Mouse (Mus musculus) kidney, postnatal 36 days (tissue): ENCODE data around the gene Rmdn3.

Experiments used
- DNase-seq, 2 experiments: peaks; one replicate each; pipeline ENCODE4 v3.0.0; 2021 to 2022; ENCODE audit warnings: mixed read lengths in 2 of 2

Gene Rmdn3

DNA sequence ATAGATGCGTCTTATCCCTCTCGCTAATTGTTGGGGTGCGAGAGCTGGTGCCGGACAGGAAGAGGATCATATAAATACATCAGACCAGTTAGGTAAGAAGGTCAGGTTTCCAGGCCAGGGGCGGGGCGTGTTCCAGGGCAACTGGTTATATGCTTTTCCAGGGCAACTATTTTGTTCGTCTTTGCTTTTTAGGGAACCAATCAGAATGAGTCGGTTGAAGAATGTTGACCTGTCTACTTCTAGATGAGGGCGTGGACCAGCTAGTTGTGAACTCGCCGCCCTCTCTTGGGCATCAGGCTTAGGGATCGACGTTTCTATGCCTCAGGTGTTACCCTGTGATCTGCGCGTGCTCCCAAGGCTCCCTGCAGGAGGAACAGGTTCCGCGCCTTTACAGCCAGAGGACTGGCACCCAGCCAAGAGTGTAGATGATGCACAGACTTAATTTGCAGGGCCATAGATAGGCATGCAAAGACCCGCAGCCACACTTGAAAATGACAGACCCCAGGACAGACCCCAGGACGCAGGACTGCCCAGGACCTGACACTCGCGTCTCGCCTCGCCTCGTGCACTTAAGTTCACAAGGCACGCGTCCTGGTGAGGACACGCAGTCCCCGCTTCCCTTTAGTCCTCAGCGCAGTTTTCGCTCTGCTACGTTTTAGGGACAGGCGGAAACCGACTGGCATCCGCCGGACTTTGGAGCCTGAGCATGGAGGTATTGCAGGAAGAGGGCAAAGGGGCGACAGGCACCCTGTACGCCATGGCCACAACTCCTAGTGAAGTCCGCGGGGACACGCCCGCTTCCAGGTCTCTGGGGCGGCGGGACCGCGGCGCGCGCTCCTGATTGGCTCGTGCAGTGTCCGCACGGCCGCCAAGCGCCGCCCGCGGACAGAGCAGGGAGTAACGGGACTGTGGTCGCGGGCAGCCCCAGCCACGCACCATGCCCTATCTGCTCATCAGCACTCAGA is 10.3 kb upstream of the Rmdn3 start, which contains the start of gene Gchfr:
Gchfr (plus strand) TSS at position 873 of the 965 bp plus-strand sequence.
- DNase-seq: peak; percentile 87 to 89

DNA sequence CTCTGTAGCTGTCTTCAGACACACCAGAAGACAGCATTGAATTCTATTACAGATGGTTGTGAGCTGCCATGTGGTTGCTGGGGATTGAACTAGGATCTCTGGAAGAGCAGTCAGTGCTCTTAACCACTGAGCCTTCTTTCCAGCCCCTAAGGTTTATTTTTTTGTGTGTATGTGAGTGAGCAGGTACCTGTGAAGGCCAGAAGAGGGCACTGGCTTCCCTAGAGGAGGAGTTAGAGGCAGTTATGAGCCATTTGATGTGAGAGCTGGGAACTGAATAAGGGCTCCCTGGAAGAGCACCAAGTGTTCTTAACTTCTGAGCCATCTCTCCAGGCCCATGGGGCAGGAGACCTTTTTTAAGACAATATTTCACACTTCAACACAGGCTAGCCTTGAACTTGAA is 8.6 kb upstream of the Rmdn3 start:
- DNase-seq: no peak

DNA sequence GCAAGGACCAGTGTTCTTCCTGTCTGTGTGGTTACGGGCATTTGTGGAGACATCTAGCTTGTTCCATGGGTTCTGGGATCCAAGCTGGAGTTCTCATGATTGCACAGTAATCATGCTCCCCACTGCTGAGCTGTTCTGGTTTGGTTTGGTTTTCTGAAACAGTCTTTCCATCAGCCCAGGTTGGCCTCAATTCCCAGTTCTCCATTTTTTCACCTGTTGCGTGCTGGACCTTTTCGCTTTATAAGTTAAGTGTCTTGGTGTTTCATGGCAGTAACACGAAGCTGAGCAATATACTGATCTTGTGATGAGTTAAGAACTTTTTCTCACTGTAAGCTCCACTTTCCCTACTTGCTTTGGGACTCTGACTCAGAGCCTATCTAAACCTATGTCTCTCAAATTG is 7.2 kb upstream of the Rmdn3 start:
- DNase-seq: no peak

DNA sequence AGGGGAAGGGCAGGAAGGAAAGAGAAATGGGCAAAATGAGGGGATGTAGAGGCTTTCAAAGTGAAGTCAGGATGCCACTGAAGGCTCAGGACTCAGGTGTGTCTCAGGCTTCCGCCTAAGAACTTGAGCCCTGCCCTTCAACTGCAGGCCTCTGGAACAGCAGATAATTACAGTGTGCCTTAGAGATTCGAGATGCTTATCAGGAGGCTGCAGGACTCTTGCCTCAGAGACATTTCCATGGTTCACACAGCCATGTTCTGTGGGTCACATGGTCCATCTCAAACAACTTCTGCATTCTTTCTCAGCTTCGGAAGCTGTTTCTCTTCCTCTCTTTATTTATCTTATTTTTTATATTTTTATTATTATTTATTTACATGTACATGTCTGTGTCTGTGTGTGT is 6.3 kb upstream of the Rmdn3 start:
- DNase-seq: no peak

DNA sequence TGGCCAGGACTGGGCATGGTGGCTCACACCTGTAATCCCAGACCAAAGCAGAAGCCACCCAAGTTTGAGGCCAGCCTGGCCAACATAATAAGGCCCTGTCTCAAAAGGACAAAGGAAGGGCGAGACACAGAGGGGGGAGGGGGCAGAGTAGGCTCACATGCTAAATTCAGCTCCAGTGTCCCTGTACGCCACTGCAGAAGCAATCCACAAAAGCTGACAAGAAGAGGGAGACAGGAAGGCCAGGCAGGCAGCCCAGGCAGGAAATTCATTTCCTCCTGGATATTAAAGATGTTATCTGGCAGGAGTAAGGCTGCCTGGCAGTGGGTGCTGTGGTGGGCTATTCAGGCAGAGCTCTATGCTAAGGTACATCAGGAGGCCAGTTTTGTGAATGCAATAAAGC is 4.4 kb upstream of the Rmdn3 start:
- peak; percentile 63 to 79 for DNase-seq

DNA sequence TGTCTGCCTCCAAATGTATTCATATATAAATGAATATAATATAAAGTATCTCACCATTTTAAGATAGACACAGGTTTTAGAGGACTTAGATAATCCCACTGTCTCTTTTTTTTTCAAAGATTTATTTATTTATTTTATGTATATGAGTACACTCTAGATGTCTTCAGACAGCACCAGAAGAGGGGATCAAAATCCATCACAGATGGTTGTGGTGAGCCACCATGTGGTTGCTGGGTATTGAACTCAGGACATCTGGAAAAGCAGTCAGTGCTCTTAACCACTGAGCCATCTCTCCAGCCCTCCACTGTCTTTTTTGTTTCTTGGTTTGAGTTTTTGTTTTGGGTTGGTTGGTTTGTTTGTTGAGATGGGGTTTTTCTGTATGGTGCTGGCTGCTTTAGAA is 1.0 kb upstream of the Rmdn3 start:
- DNase-seq: no peak

DNA sequence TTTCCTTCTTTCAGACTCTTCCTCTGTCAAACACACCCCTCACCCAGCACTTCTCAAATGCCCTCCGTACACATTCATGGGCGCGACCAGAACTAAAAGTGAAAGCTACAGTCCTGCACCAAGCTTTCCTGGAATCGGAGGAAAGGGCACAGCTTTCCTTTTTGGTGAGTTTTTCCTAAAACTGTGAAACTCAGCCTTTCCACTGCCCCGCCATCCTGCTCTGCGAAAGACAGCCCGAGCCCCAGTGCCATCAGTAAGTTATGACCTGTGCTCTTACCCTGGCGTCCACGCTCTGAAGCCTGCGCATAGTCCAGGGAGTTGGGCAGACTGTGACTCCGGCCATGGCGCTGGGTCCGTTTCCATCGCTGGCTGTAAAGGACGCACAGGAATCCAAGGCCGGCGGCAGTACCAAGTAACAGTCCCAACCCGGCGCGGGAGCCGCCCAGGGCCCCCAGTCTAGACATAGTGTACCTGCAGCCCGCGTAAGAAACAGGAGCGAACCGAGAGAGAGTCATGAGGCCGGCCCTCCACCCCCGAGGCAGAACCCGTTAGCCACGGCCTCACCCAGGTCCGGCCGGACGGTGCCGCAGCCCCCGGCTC is 653 bp downstream of the Rmdn3 start:
- DNase-seq: peak in 1 of 2 experiments; percentile 62

DNA sequence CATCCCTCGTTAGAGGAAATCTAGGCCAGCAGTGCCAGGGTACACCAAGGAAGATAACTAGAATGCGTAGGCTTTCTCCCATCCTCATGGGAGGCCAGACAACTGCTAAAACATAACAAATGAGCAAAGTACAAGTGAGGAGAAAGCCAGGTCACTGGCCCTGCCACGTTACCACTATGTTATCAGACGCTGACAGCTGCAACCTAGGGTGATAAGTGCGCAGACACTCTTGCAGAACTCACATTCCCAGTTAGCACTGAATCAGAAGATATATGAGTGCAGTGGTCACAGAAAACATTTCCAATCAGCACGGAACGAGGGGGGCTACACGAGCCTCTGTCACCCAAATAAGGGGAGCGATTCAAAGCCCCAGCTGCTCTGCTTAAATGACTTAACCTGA is 1.4 kb downstream of the Rmdn3 start:
- no peak for DNase-seq

DNA sequence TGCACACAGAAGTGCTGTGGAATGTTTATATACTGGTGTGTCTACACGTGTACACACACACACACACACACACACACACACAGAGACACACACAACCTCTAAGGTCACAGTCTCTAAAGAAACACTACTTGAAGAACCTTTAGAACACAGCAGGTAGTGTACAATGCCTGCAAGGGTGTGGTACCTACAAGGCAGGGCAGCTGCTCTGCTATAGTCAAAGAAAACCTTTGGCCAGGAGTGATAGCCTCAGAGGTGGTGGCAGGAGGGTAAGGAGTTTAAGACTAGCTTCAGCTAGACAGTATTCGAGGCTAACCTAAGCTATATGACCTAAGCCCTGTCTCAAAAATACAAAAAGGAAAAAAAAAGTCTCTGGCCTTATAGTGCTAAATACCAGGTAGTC is 2.2 kb downstream of the Rmdn3 start:
- DNase-seq: no peak

DNA sequence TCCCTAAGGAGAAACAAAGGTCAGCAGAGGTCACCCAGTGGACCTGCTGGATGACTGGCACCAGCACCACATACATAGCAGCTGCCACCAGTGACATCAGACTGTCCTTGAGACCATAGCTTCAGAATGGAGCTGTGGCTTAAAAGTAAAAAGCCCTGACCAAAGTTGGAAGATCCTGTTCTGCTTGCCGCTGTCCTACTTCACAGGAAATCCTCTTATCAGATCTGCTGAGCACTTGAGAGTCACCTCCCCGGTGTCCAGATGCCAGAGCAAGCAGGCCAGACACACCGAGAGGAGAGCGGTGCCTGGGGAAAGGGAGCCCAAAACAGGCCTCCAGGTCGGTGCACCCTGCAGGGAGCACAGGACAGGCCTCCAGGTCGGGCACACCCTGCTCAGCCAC is 4.6 kb downstream of the Rmdn3 start:
- DNase-seq: no peak

DNA sequence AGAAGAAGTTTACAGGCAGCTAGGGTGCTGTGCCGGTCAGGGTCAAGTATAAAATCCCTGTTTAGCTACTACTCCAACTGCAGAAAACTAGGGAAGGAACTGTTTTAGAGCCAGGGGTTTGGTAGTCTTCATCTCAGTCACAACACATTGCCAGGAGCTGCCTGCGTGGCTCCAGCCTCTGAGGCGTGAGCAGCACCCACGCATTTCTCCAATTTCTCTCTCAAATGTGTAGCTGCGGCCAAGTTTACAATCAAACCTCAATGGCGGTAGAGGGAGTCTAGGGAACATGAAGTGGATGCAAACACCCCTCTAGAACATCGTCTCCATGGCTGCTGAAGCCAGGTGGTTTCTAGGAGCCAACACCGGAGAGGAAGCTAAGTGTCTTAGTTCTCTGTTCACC is 9.1 kb downstream of the Rmdn3 start:
- DNase-seq: no peak

DNA sequence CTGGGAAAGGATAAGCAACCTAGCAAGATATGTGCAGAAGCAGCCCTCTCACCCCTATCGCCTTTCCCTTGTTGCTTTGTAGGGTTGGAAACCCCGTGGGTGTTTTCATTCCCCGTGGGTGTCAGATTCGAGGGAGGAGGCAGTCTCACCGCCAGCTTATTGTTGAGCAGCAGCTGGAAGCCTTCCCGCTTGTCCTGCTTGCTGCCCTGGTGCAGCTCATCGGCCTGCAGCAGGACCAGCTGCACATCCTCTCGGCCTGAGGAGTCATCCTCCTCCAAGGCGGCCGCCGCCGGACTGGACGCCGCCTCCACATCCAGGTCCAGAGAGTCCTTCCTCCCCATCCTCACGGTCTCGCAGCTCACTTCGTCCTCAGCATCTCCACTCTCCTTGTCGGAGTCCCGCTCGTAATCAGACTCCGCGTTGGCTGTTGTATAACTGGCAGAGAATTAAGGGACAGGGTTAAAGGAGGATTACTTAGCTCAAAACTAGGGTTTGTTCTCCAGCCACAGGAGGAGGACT is 9.6 kb downstream of the Rmdn3 start:
- no peak for DNase-seq

DNA sequence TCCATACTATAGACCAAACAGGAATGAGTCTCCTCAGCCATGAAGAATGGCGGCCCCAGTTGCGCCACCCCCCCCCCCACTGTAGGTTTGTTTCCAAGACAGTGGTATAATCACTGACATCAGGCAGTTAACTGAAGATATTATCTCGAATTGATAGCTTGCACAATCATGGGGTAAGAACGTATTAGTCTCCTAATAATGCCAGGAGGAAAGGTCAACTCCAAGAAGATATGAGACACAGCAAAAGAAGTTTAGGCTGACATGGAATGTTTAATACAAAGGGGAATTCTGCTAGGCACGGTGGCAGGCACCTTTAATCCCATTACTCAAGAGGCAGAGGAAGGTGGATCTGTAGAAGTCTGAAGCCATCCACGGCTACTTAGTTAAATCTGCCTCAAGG is 10.4 kb downstream of the Rmdn3 start:
- DNase-seq: no peak

DNA sequence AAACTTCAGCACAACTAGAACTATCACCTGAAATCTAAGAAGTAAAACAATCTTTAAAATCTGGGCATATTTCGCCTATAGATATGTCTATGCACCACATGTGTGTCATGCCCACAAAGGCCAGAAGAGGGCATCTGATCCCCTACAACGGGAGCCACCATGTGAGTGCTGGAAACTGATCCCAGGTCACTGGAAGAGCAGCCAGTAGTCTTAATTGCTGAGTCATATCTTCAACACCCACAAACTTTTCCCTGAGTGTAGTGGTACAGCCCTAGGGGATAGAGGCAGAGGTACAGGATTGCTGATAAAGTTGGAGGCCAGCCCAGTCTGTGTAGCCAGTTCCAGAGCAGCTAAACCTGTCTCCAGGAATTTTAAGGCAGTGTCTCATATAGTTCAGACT is 11.6 kb downstream of the Rmdn3 start:
- peak in 1 of 2 experiments; percentile 55 for DNase-seq

DNA sequence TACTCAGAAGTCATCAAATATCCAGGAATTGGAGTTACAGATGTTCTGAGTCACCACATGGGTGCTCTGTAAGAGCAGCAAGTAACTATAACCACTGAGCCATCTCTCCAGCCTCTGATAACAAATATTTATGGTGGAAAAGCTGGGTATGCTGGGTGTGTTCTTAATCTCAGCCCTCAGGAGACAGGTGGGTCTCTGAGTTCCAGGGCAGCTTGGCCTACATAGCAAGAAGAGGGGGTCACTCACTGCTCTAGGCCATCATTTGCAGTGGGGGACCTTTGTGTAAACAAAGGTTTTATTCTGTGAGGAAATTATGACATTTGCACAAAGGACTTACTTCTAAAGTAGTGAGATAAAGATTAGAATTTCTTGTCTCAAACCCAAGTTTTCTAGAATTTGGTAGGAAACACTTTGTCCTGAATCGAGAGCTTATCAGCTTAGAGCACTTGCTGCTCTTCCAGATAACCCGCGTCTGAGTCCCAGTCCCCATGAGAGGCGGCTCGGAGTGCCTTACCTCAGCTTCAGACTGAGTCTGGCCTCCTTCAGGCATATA is 20.4 kb downstream of the Rmdn3 start:
- no peak for DNase-seq

DNA sequence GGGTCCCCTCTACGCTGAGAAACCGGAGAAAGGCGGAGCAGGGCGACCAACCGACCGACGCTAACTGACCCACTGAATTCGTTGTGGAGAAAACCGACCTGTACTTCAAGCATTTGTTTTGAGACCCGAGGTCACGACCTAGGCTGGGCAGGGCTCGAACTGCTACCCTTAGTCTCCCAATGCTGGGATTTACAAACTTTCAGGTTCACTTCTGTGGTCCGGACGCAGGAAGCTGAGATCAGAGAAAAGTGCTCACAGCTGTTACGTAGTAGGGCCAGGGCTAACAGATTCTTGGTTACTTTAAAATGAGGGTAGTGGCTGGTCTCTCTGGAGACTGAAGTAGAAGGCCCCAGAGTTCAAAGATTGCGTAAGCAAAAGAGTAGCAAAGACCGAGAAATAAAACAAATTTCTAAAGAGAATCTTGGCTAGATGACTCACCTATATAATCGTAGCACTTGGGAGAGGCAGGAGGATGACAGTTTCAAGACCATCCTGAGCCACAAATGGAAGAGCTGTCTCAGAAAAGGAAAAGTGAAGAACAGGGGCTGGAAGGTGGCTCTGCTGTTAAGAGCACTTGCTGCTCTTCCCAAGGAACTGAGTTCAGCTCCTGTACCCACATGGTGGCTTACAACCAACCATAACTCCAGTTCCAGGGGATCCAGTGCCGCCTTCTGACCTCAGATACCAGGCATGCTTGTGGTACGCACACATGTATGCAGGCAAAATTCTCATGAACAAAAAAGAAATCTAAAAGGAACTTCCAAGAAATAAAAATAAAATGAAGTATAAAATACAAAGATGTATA is 43.5 kb downstream of the Rmdn3 start:
- no peak for DNase-seq

DNA sequence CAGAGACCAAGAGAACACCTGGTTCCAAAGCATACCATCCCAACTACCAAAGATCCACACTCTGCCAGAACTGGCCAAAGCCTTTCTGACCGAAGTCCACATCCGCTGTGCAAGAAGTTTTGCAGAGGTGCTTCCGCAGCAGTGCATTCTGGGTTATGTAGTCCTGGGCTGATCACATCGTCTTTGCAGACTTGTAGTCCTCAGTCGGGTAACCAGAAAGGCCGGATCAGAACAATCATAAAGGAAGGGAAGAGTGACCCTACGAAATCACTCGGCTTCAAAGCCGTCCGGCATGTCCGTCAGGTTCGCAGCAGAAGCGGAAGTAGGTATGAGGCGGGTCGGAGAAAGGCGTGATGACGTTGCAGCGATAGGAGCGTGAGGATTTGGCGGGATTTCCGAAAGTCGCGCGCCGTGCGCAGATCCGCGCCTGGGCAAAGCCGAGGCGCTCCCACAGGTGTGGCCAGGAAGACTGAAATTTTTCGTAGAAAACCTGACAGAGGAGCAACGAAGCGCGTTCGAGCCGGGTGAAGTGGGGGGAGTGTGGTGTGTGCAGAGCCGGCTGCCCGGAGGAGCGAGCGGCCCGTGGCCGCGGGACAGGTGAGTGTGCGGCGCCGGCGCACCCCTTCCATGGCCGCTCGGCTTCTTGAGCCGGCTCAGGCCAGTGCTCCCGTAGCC is 44.3 kb downstream of the Rmdn3 start, which contains the start of gene Rad51:
Rad51 (plus strand) TSS at position 356 of the 675 bp plus-strand sequence.
- DNase-seq: peak; percentile 90 to 93

DNA sequence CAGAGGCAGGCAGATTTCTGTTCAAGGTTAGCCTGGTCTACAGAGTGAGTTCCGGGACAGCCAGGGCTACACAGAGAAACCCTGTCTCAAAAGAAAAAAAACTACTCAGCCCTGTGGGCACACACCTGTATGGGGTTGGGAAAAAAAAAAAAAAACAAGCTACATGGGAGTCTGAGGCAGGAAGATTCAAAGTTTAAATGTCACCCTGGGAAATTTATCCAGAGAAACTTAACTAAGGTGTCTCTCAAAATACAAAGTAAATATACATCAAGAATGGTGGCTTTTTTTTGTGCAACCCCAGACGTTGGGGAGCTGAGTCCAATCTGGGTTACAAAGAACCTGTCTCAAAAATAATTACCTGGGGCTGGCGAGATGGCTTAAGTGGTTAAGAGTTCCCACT is 45.8 kb downstream of the Rmdn3 start:
- DNase-seq: no peak

DNA sequence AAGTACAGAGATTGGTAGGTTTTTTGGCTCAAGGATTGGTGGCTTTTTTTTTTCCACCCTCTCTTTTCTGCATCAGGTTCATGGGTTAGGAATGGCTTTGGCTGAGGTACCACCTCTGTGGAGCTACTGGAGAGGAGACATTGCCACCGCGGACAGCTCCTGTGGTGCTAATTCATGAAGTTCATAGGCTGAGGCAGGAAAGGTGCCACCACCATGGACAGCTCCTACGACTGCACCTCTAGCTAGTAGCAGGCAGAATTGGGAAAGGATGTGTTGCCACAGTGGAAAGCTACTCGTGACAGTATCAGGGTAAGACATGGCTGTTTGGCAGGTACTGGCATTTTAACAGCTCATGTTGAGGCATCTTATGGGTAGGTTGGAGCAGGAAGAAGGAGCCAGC is 48.3 kb downstream of the Rmdn3 start:
- DNase-seq: peak; percentile 53 to 82

DNA sequence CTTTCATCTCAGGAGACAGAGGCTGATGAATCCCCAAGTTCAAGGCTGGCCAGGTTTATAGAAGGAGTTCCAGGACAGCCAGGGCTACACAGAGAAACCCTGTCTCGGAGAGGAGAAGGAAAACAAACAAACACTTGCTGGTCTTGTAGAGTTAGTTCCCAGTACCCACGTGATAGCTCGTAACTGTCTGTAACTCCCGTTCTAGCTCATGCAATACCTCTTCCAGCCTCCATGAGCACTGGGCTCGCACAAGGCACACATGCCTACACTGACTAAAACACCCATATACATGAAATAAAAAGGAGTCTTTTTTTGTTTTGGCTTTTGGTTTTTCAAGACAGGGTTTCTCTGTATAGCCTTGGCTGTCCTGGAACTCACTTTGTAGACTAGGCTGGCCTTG is 50.3 kb downstream of the Rmdn3 start:
- DNase-seq: no peak

DNA sequence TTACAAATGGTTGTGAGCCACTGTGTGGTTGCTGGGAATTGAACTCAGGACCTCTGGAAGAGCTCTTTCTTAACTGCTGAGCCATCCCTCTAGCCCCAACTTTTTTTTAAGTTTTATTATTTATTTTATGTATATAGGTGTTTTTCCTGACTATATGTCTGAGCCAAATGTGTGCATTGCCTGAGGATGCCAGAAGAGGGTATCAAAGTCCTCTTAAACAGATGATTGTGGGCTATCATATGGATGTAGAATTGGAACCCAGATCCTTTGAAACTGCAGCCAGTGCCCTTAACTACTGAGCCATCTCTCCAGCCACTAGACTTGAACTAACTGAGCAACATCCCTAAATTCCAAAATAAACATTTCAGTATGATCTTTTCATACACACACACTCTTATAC is 55.3 kb downstream of the Rmdn3 start:
- no peak for DNase-seq
